Mouse (Mus musculus) kidney, adult 2 months (tissue): Measurements from ENCODE around the gene Gm14569.

Source experiments
- CTCF ChIP-seq: fragments of 200-500 bp; conservative IDR thresholded peaks from 2 replicates; pipeline ENCODE4 v1.5.1; 2011; ENCODE audit warnings: low read depth, mild to moderate bottlenecking, control low read depth, low read length, moderate library complexity, mixed read lengths; ENCODE audit not compliant: insufficient read depth, insufficient read length
- POLR2A ChIP-seq: fragments of 200-500 bp; IDR thresholded peaks from one replicate; pipeline ENCODE4 v1.6.1; 2011; ENCODE audit warnings: low read depth, low read length, control low read depth

- TF ChIP-seq CTCF: peak; percentile 61
- no peak for TF ChIP-seq POLR2A
Measured at GRCm38 (mm10) chrX:36534514-36534913, 42.9 kb upstream of the Gm14569 start.
